Mouse (Mus musculus) monocyte, adult 2 months (primary cell): Measurements from ENCODE around the gene Med1.

ENCODE experiments used
- DNase-seq, 2 experiments: peaks; one replicate each; pipeline ENCODE4 v3.0.0; 2022; ENCODE audit warnings: low spot score in 2 of 2, low read depth in 1 of 2

The Med1 gene

GRCm38 (mm10) chr11:98149304-98149750 is 43.8 kb downstream of the Med1 start:
- DNase-seq, result peak; percentile 54 to 75

GRCm38 (mm10) chr11:98148551-98149301 is 44.4 kb downstream of the Med1 start:
- peak; percentile 3 to 6 for DNase-seq

GRCm38 (mm10) chr11:98145856-98146255 is 47.2 kb downstream of the Med1 start:
- no peak for DNase-seq

- no peak for DNase-seq
Observed at GRCm38 (mm10) chr11:98142545-98142944, 50.5 kb downstream of the Med1 start.

GRCm38 (mm10) chr11:98138894-98139293 is 54.2 kb downstream of the Med1 start:
- DNase-seq, result no peak

GRCm38 (mm10) chr11:98137836-98138235 is 55.3 kb downstream of the Med1 start:
- DNase-seq, result no peak

- no peak for DNase-seq
Observed at GRCm38 (mm10) chr11:98134951-98135350, 58.1 kb downstream of the Med1 start.

- DNase-seq, result no peak
Observed at GRCm38 (mm10) chr11:98123424-98123823, 69.7 kb downstream of the Med1 start.

- DNase-seq, result no peak
Observed at GRCm38 (mm10) chr11:98114363-98114762, 78.7 kb downstream of the Med1 start.

- DNase-seq, result no peak
Observed at GRCm38 (mm10) chr11:98113504-98113903, 79.6 kb downstream of the Med1 start.

GRCm38 (mm10) chr11:98109706-98110105 is 83.4 kb downstream of the Med1 start:
- no peak for DNase-seq
